16 mouse cellular contexts compared by ENCODE assay signal in genomic region chr19:10810176-10810492, GRCm38 (mm10). TPM values are rescaled to one million over a fixed set of nuclear protein-coding genes. Genes with fewer than 3 reads are reported as not detected.
DNase-seq lines count a peak whose midpoint lies in the region; ATAC-seq and TF ChIP-seq lines count a peak whose summit lies in the region.
"Had no signal": no experiment of that assay in that cellular context is flagged by ENCODE, and none has a peak within 500 bp of the region (broad histone marks: within the 10 kb centered on the region; RNA-seq: fewer than 3 reads in every experiment).

No protein-coding gene starts in this region.

- H3K27ac ChIP-seq in hindbrain, embryonic 14.5 days, result peak overlapping the region; percentile 44
- H3K27ac ChIP-seq in hindbrain, embryonic 11.5 days (ENCODE audit: low read depth, low read length), result no peak overlapping the region
- no peak overlapping the region for H3K27ac ChIP-seq in lung, postnatal 0 days (ENCODE audit: low read length)
- no peak overlapping the region for H3K27ac ChIP-seq in liver, embryonic 12.5 days
- H3K27ac ChIP-seq: gastrocnemius, adult 2 months had no signal

- H3K4me2 ChIP-seq in hindbrain, embryonic 14.5 days (replicated peaks), result no peak overlapping the region
- H3K4me2 ChIP-seq in hindbrain, embryonic 11.5 days (replicated peaks; ENCODE audit: low read depth, low read length), result no peak overlapping the region
- no peak overlapping the region for H3K4me2 ChIP-seq in lung, postnatal 0 days (replicated peaks; ENCODE audit: low read depth, low read length)
- no peak overlapping the region for H3K4me2 ChIP-seq in liver, embryonic 12.5 days
- H3K4me2 ChIP-seq: heart, embryonic 11.5 days had no signal

- no peak overlapping the region for H3K9ac ChIP-seq in hindbrain, embryonic 14.5 days
- H3K9ac ChIP-seq in hindbrain, embryonic 11.5 days (ENCODE audit: low read depth, low read length), result no peak overlapping the region
- H3K9ac ChIP-seq in lung, postnatal 0 days (replicated peaks; ENCODE audit: low read depth), result no peak overlapping the region
- no peak overlapping the region for H3K9ac ChIP-seq in liver, embryonic 12.5 days

- TF ChIP-seq EP300 in lung, postnatal 0 days (IDR thresholded peaks at IDR 0.05), result no peak

- H3K9me3 ChIP-seq in hindbrain, embryonic 14.5 days (ENCODE audit: control insufficient read depth, low read length), result no peaks in the 10 kb centered on the region
- H3K9me3 ChIP-seq in hindbrain, embryonic 11.5 days (ENCODE audit: control insufficient read depth, low read length), result no peaks in the 10 kb centered on the region
- H3K9me3 ChIP-seq in lung, postnatal 0 days (ENCODE audit: low read length), result no peaks in the 10 kb centered on the region
- no peaks in the 10 kb centered on the region for H3K9me3 ChIP-seq in liver, embryonic 12.5 days (replicated peaks)

- no peak for ATAC-seq in hindbrain, embryonic 14.5 days (ENCODE audit: low FRiP score)
- no peak for ATAC-seq in hindbrain, embryonic 11.5 days (ENCODE audit: low FRiP score)
- ATAC-seq in lung, postnatal 0 days, result peak; percentile 87
- no peak for ATAC-seq in liver, embryonic 12.5 days
- ATAC-seq: CD4-positive, CD25-positive, alpha-beta regulatory T cell, adult 4 months had no signal

- WGBS in hindbrain, embryonic 14.5 days, result 50% methylated on average over 4 of the region's 4 CpGs
- WGBS in hindbrain, embryonic 11.5 days, result 63% methylated on average over 4 of the region's 4 CpGs
- 33% methylated on average over 4 of the region's 4 CpGs for WGBS in lung, postnatal 0 days
- WGBS in liver, embryonic 12.5 days (ENCODE audit: insufficient replicate concordance), result 46% methylated on average over 4 of the region's 4 CpGs

- no peaks in the 10 kb centered on the region for H3K36me3 ChIP-seq in hindbrain, embryonic 14.5 days (replicated peaks; ENCODE audit: control insufficient read depth, insufficient read depth)
- H3K36me3 ChIP-seq in hindbrain, embryonic 11.5 days (ENCODE audit: control insufficient read depth, insufficient read depth, low read length), result no peaks in the 10 kb centered on the region
- H3K36me3 ChIP-seq in lung, postnatal 0 days (ENCODE audit: insufficient read depth, low read length), result no peaks in the 10 kb centered on the region
- H3K36me3 ChIP-seq in liver, embryonic 12.5 days, result no peaks in the 10 kb centered on the region

- no peaks in the 10 kb centered on the region for H3K27me3 ChIP-seq in hindbrain, embryonic 14.5 days (ENCODE audit: control insufficient read depth, insufficient read depth, low read length)
- no peaks in the 10 kb centered on the region for H3K27me3 ChIP-seq in hindbrain, embryonic 11.5 days (ENCODE audit: control insufficient read depth, insufficient read depth, low read length)
- H3K27me3 ChIP-seq in lung, postnatal 0 days (replicated peaks; ENCODE audit: insufficient read depth, low read length), result no peaks in the 10 kb centered on the region
- no peaks in the 10 kb centered on the region for H3K27me3 ChIP-seq in liver, embryonic 12.5 days (replicated peaks)

- no peak overlapping the region for H3K4me3 ChIP-seq in hindbrain, embryonic 14.5 days (replicated peaks; ENCODE audit: low read length)
- H3K4me3 ChIP-seq in hindbrain, embryonic 11.5 days (ENCODE audit: low read depth, low read length), result no peak overlapping the region
- no peak overlapping the region for H3K4me3 ChIP-seq in lung, postnatal 0 days (ENCODE audit: low read depth, low read length)
- H3K4me3 ChIP-seq in liver, embryonic 12.5 days, result no peak overlapping the region
- H3K4me3 ChIP-seq: erythroblast, embryonic 14.5 days; gastrocnemius, adult 2 months; myocyte had no signal

- 0 out of 2 replicates have a peak, but pooled peaks cover 8% of the 10 kb centered on the region for H3K4me1 ChIP-seq in hindbrain, embryonic 14.5 days (replicated peaks; ENCODE audit: control insufficient read depth, insufficient read depth, low read length)
- H3K4me1 ChIP-seq in hindbrain, embryonic 11.5 days (replicated peaks; ENCODE audit: control insufficient read depth, insufficient read depth, low read length), result no peaks in the 10 kb centered on the region
- H3K4me1 ChIP-seq in lung, postnatal 0 days (ENCODE audit: insufficient read depth, low read depth, low read length), result no peaks in the 10 kb centered on the region
- H3K4me1 ChIP-seq in liver, embryonic 12.5 days, result no peaks in the 10 kb centered on the region

- TF ChIP-seq CTCF in lung, postnatal 0 days (IDR thresholded peaks at IDR 0.05), result no peak

- no peak for DNase-seq in hindbrain, embryonic 14.5 days (ENCODE audit: low spot score)
- DNase-seq in hindbrain, embryonic 11.5 days (ENCODE audit: low spot score), result no peak
- DNase-seq in right cerebral cortex, postnatal 4 days, result peak; percentile 35
- no peak for DNase-seq in right cerebral cortex, adult 18-20 months
- DNase-seq in lung, postnatal 0 days (ENCODE audit: low spot score), result peak; percentile 63
- DNase-seq in gastrocnemius, postnatal 4 days (ENCODE audit: low spot score in 2 of 2), result no peak
- DNase-seq: adrenal gland, postnatal 14 days; gastrocnemius, adult 2 months; heart, postnatal 4 days; kidney, adult 2 months; kidney, postnatal 4 days had no signal

RNA-seq across cellular contexts. Expression of gene Cd6, which starts 19.7 kb away (rescaled TPM):
- 0.09 TPM in 1 of 2 replicates, not detected in the other for polyA plus RNA-seq in hindbrain, embryonic 14.5 days (2014; fragmentation: Nextera tagmentation; extraction: Ambion mirVana)
- not detected in 2 replicates for polyA plus RNA-seq in hindbrain, embryonic 11.5 days (2014; fragmentation: Nextera tagmentation; extraction: Ambion mirVana)
- polyA plus RNA-seq in lung, postnatal 0 days (2015; fragmentation: Nextera tagmentation; extraction: Ambion mirVana), result not detected in 2 replicates
- not detected in 2 replicates for polyA plus RNA-seq in liver, embryonic 12.5 days (2016; fragmentation: Nextera tagmentation; extraction: Ambion mirVana)
- total RNA-seq in gastrocnemius, postnatal 4 days (2021), result under 1 TPM; 0.21 to 0.32 TPM
- total RNA-seq: gastrocnemius, adult 2 months had no signal
- polyA plus RNA-seq: erythroblast, embryonic 14.5 days; heart, embryonic 11.5 days; myocyte had no signal

RNA-seq across cellular contexts. Expression of gene Slc15a3, which starts 29.4 kb away (rescaled TPM):
- 0.22 and 0.29 TPM in 2 replicates for polyA plus RNA-seq in hindbrain, embryonic 14.5 days (2014; fragmentation: Nextera tagmentation; extraction: Ambion mirVana)
- 0.13 and 0.37 TPM in 2 replicates for polyA plus RNA-seq in hindbrain, embryonic 11.5 days (2014; fragmentation: Nextera tagmentation; extraction: Ambion mirVana)
- 3.0 and 3.7 TPM in 2 replicates for polyA plus RNA-seq in lung, postnatal 0 days (2015; fragmentation: Nextera tagmentation; extraction: Ambion mirVana)
- polyA plus RNA-seq in liver, embryonic 12.5 days (2016; fragmentation: Nextera tagmentation; extraction: Ambion mirVana), result 1.0 and 1.2 TPM in 2 replicates
- 1 to 10 TPM; 1.5 TPM for total RNA-seq in gastrocnemius, postnatal 4 days (2021)

RNA-seq across cellular contexts. Expression of gene Tmem132a, which starts 59.6 kb away (rescaled TPM):
- 154 and 160 TPM in 2 replicates for polyA plus RNA-seq in hindbrain, embryonic 14.5 days (2014; fragmentation: Nextera tagmentation; extraction: Ambion mirVana)
- 56.2 and 61.3 TPM in 2 replicates for polyA plus RNA-seq in hindbrain, embryonic 11.5 days (2014; fragmentation: Nextera tagmentation; extraction: Ambion mirVana)
- 15.1 and 18.9 TPM in 2 replicates for polyA plus RNA-seq in lung, postnatal 0 days (2015; fragmentation: Nextera tagmentation; extraction: Ambion mirVana)
- polyA plus RNA-seq in liver, embryonic 12.5 days (2016; fragmentation: Nextera tagmentation; extraction: Ambion mirVana), result 10.6 TPM in 2 replicates
- total RNA-seq in gastrocnemius, postnatal 4 days (2021), result 10 to 100 TPM; 47.1 to 56.1 TPM

Comparison
In these comparisons a context has a peak if more than half of its experiments do, and no peak if none do; other contexts are left out.
1. DNase-seq: peak in right cerebral cortex, postnatal 4 days (single experiment) and lung, postnatal 0 days (single experiment); none in hindbrain, embryonic 14.5 days (single experiment), hindbrain, embryonic 11.5 days (single experiment), right cerebral cortex, adult 18-20 months (single experiment) and gastrocnemius, postnatal 4 days (0 of 2).